Mouse (Mus musculus) spleen, postnatal 10 days (tissue): ENCODE data around the gene Pvalb.

Experiments
- DNase-seq, 2 experiments: peaks; one replicate each; pipeline ENCODE4 v3.0.0; 2021 to 2022; ENCODE audit warnings: low spot score in 2 of 2

Pvalb gene

DNA sequence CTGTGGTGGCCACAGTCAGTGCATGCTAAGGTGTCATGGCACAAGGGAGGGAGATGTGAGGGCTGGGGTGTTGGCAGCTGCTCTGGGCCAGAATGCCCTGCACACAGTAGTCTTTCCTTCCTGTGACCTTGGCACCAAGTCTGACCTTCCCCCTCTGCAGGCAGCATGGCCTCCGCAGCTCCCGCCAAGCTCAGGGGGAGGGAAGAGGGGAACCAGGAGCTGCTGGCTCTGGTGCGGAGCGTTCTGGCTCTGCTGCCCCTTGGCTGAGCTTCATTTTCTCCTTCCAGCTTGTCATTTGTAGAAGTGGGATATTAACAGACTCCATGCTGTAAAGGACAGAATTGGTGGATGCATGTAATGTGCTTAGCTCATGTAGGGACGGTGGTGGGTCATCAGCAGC lies 47.9 kb downstream of the Pvalb start:
- DNase-seq: no peak

DNA sequence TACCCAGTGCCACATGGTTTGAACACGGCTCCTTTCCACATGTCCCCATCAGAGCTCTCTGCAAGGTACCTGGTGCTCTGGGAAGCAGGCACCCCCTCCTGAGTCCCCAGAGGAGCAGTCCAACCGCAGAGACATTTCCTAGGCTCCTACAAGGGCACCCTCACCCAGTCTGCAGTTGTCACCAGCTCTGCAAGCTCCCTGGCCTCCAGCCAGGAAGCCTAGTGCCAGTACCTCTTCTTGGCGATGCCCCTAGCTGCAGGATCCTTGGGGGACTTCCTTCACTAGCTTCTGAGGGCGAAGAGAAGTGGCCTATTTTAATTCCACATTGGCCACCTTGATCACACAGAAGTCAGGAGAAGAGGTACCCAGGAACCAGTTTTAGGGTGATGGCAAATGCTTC lies 48.4 kb downstream of the Pvalb start:
- no peak for DNase-seq

DNA sequence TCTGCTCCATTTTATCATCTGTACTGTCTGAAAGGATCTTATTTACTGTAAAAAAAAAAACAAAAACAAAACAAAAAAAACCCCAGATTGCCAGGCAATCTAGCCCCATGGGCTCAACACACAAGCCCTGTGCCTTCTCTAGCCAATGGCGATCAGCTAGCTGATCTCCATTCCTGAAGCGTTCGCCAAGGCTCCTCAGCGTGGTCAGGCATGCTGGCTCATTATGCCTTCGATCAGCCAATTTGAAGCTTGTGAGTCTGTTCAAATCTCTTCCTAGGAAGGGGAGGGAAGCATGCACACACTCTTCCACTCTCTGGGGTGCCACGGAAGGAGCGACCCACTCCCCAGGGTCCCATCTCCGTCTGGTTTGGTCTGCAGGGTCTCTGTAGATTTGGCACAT lies 48.9 kb downstream of the Pvalb start:
- DNase-seq: no peak

DNA sequence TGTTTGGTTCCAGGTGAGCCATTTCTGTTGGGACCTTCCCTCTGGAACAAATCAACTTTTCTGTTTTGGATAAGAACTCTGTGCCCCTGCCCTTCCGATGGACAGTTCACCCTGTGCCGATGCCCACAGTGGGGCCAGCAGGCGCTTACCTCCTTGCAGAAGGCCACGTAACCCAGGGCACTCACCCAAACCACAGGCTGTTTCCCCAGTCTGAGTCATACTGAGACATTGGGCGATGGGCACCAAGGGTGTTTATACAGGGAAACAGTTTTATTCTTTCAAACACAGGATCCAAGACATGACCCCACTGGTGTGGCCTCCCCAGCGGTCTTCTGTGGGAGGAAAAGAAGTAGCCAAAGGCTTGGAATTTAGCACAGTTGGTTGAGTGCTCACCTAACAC lies 50.8 kb downstream of the Pvalb start:
- no peak for DNase-seq

DNA sequence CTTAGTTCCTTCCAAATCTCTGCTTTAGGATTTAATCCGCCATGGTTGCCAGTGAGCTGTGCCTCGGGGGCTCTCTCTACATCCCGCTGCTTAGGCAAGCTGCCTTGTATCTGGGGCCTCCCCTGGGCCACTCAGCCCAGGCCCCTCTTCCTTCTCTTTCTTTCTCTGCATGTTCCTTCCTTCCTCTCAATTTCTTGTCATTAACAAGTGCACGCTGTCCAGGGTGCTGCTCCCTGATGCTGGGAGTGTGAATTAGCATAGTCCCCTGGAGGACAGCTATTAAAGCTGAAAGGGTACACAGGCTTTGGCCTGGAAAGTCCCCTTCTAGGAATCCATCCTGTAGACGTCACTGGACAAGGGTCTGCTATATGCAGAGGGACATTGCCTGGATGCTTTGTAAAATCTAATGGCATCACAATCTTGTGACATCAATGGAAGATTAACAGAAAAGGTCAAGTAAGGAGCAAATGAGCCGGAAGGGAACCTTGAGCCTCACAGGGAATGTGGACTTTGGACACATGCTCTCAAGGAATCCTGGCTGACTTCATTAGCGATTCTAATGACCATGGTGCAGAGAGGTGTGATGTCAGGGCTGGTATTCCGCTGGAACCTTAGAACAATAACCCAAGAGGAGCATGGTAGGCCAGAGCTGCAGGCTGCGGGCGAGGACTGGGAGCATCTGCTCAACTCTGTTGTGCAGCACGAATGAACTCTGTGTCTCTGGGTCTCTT lies 53.0 kb downstream of the Pvalb start:
- no peak for DNase-seq

DNA sequence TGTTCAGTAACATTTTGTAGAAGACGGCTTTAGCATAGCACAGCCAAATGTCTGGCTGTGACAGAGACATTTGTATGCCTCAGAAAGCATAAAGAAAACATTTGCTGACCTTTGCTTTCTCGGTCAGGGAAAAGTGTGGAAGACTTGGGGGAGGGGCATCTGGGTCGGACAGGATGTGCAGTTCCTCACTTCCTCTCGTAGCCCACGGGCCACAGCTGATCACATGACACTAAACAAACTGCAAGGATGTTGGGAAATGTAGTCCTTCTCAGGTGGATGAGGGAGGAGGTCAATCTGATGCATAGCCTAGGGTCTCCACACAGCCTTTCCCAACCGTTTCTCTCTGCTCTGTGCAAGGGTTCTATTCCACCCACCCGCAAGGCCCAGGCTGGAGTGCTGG lies 57.6 kb downstream of the Pvalb start:
- DNase-seq: no peak
